Mouse (Mus musculus): ENCODE measurements around the gene Hip1. TPM values are rescaled to one million over a fixed set of nuclear protein-coding genes. Genes with fewer than 3 reads are reported as not detected.
A peak's percentile ranks its signal among the peaks of the same experiment; 100 is the strongest.
"Not testable (repeated sequence)": the region's sequence is repeated elsewhere in the genome, so short reads cannot be mapped to it uniquely, and the experiment has no call there.

Hip1 gene
- polyA plus RNA-seq, 1 experiment from 2014 or later, result 31.7 TPM

DNA sequence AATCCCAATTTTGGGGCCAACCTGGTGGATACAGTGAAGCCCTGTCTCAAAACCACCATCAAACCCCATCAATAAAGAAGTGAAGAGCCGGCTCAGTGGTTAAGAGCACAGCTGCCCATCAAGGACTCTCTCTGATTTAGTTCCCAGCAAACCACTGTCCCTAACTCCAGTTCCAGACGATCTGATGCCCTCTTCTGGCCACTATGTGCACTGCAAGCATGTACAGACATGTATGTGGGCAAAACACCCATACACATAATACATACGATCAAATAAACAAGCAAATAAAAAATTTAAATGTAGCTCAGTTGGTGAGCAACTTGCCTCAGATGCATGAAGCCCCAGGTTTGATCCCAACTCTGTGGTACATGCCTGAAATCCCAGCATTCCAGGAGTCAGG, 85.4 kb downstream of the Hip1 start:
- peaks cover 50% of the 10 kb centered on the region for H3K36me3 ChIP-seq (ENCODE audit: control insufficient read depth, insufficient read depth, low read length)
- WGBS, result 67% methylated on average over 3 of the region's 3 CpGs
- H3K27ac ChIP-seq (replicated peaks in 1 of 2; ENCODE audit: control insufficient read depth in 1 of 2, insufficient read depth in 1 of 2, low read depth in 2 of 2, low read length in 2 of 2), result no peak overlapping the region

DNA sequence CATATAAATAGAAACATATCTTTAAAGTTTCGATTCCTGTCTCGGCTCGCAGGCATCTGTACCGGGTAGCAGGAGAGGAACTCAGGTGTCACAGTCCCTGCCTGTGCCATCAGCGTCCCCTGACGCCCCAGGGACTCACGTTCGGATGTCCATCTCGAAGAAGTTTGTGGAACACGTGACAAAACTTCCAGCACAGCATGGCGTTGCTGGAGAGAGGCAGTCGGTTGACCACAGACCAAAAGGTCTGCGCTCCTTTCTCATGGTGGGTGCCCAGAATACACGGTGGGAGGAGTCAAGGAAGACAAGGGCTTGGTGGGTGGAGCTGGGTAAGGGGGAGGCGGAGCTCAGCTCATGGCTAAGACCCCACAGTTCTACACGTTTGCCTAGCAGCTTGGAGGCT, 87.0 kb downstream of the Hip1 start:
- no peak for ATAC-seq (ENCODE audit: insufficient number of reproducible peaks, insufficient read depth, low FRiP score, low read depth)
- Histone ChIP-seq H3K4me2 (ENCODE audit: low read length) (no peak overlapping the region), H3K27me3 (ENCODE audit: control insufficient read depth, insufficient read depth, low read length) (no peaks in the 10 kb centered on the region), H3K4me3 (ENCODE audit: control insufficient read depth in 1 of 2, insufficient read depth in 1 of 2, low read depth in 1 of 2, low read length in 2 of 2) (no peak overlapping the region), H3K9me3 (ENCODE audit: control insufficient read depth, low read length) (peaks cover 9% of the 10 kb centered on the region), H3K36me3 (ENCODE audit: control insufficient read depth, insufficient read depth, low read length) (peaks cover 64% of the 10 kb centered on the region), H3K27ac (replicated peaks in 1 of 2; ENCODE audit: control insufficient read depth in 1 of 2, insufficient read depth in 1 of 2, low read depth in 2 of 2, low read length in 2 of 2) (no peak overlapping the region), H3K4me1 (ENCODE audit: control insufficient read depth in 2 of 2, insufficient read depth in 2 of 2, low read length in 2 of 2) (peaks cover 0 to 4% of the 10 kb centered on the region in 2 experiments; a peak in 1 of 4 replicates), H3K9ac (ENCODE audit: low read length) (no peak overlapping the region)
- 87% methylated on average over 16 of the region's 16 CpGs for WGBS

More for the DNA sequence above, 85.4 kb downstream of the Hip1 start:
- Histone ChIP-seq H3K9ac (ENCODE audit: low read length) (no peak overlapping the region), H3K4me3 (ENCODE audit: control insufficient read depth in 1 of 2, insufficient read depth in 1 of 2, low read depth in 1 of 2, low read length in 2 of 2) (no peak overlapping the region), H3K4me2 (ENCODE audit: low read length) (no peak overlapping the region), H3K9me3 (ENCODE audit: control insufficient read depth, low read length) (peaks cover 4% of the 10 kb centered on the region), H3K4me1 (ENCODE audit: control insufficient read depth in 2 of 2, insufficient read depth in 2 of 2, low read length in 2 of 2) (peaks cover 0 to 4% of the 10 kb centered on the region in 2 experiments; a peak in 1 of 4 replicates), H3K27me3 (ENCODE audit: control insufficient read depth, insufficient read depth, low read length) (no peaks in the 10 kb centered on the region)
- no peak for ATAC-seq (ENCODE audit: insufficient number of reproducible peaks, insufficient read depth, low FRiP score, low read depth)

DNA sequence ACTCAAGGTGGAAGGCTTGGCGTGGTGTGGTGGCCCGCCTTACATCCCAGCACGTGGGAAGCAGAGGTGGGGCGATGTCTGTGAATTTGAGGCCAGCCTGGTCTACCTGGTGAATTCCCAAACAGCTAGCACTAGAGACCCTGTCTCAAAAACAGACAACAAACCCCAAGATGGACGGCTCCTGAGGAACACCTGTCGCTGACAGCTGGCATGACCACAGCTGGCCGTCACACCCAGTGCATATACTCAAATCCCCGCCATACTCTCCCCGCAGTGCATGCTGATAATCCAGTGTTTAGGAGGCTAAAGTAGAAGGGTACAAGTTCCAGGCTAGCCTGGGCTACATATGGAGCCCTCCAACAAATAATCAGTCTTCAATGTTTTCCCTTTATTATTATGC, 88.4 kb downstream of the Hip1 start:
- Histone ChIP-seq H3K9me3 (ENCODE audit: control insufficient read depth, low read length) (peaks cover 9% of the 10 kb centered on the region), H3K36me3 (ENCODE audit: control insufficient read depth, insufficient read depth, low read length) (peaks cover 71% of the 10 kb centered on the region), H3K4me2 (ENCODE audit: low read length) (no peak overlapping the region), H3K27ac (replicated peaks in 1 of 2; ENCODE audit: control insufficient read depth in 1 of 2, insufficient read depth in 1 of 2, low read depth in 2 of 2, low read length in 2 of 2) (no peak overlapping the region), H3K9ac (ENCODE audit: low read length) (no peak overlapping the region), H3K4me1 (ENCODE audit: control insufficient read depth in 2 of 2, insufficient read depth in 2 of 2, low read length in 2 of 2) (peaks cover 0 to 4% of the 10 kb centered on the region in 2 experiments; a peak in 1 of 4 replicates), H3K4me3 (ENCODE audit: control insufficient read depth in 1 of 2, insufficient read depth in 1 of 2, low read depth in 1 of 2, low read length in 2 of 2) (no peak overlapping the region), H3K27me3 (ENCODE audit: control insufficient read depth, insufficient read depth, low read length) (no peaks in the 10 kb centered on the region)
- no peak for ATAC-seq (ENCODE audit: insufficient number of reproducible peaks, insufficient read depth, low FRiP score, low read depth)
- 95% methylated on average over 9 of the region's 9 CpGs for WGBS

DNA sequence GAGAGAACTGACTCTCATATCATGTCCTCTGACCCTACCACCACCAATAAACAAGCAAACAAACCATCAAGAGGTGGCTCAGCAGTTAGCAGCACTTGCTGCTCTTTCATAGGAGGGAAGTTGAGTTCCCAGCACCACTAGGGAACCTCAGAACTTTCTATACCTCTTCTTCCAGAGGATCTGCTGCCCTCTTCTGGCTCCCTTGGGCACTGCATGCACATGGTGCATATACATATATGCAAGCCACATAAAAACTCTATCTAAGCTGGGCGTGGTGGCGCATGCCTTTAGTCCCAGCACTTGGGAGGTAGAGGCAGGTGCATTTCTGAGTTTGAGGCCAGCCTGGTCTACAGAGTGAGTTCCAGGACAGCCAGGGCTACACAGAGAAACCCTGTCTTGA, 90.7 kb downstream of the Hip1 start:
- WGBS, result 98% methylated on average over 2 of the region's 2 CpGs
- Histone ChIP-seq H3K27me3 (ENCODE audit: control insufficient read depth, insufficient read depth, low read length) (no peaks in the 10 kb centered on the region), H3K4me2 (ENCODE audit: low read length) (no peak overlapping the region), H3K9me3 (ENCODE audit: control insufficient read depth, low read length) (peaks cover 9% of the 10 kb centered on the region), H3K27ac (replicated peaks in 1 of 2; ENCODE audit: control insufficient read depth in 1 of 2, insufficient read depth in 1 of 2, low read depth in 2 of 2, low read length in 2 of 2) (no peak overlapping the region), H3K4me3 (ENCODE audit: control insufficient read depth in 1 of 2, insufficient read depth in 1 of 2, low read depth in 1 of 2, low read length in 2 of 2) (no peak overlapping the region), H3K9ac (ENCODE audit: low read length) (no peak overlapping the region), H3K36me3 (ENCODE audit: control insufficient read depth, insufficient read depth, low read length) (peaks cover 86% of the 10 kb centered on the region), H3K4me1 (ENCODE audit: control insufficient read depth in 2 of 2, insufficient read depth in 2 of 2, low read length in 2 of 2) (no peaks in the 10 kb centered on the region)
- ATAC-seq (ENCODE audit: insufficient number of reproducible peaks, insufficient read depth, low FRiP score, low read depth), result no peak

DNA sequence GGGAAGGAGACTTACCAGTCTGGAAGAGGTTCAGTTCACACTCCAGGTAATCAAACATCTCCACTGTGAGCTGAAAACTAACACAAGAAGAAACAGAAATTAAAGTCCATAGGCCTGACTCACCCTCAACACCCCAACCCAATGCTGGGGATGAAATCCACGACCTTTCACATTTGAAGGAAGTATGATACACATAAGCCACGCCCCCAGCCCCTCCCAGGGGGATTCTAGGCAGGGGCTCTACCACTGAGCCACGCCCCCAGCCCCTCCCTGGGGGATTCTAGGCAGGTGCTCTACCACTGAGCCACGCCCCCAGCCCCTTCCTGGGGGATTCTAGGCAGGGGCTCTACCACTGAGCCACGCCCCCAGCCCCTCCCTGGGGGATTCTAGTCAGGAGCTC, 93.4 kb downstream of the Hip1 start:
- H3K27ac ChIP-seq (replicated peaks in 1 of 2; ENCODE audit: control insufficient read depth in 1 of 2, insufficient read depth in 1 of 2, low read depth in 2 of 2, low read length in 2 of 2), result not testable (repeated sequence)

DNA sequence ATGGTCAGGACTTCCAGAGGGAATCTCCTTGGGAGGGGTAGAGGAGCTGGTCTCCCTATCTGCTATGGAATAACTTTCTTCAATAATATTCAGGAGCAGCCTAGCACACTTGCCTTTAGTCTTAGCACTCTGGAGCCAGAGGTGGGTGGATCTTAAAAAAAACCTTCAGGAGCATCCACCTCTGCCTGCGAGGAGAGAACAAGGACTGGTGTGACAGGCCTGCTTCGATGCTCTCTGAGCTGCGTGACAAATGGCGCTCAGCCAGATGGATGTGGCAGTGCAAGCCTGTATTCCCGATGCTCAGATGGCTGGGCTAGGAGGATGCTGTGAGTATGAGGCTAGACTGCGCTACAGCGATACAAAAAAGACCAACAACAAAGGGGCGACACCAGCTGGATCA, 93.8 kb downstream of the Hip1 start:
- Histone ChIP-seq H3K27me3 (ENCODE audit: control insufficient read depth, insufficient read depth, low read length) (no peaks in the 10 kb centered on the region), H3K4me2 (ENCODE audit: low read length) (no peak overlapping the region), H3K4me1 (ENCODE audit: control insufficient read depth in 2 of 2, insufficient read depth in 2 of 2, low read length in 2 of 2) (peaks cover 0 to 4% of the 10 kb centered on the region in 2 experiments; a peak in 3 of 4 replicates), H3K9ac (ENCODE audit: low read length) (no peak overlapping the region), H3K4me3 (ENCODE audit: control insufficient read depth in 1 of 2, insufficient read depth in 1 of 2, low read depth in 1 of 2, low read length in 2 of 2) (no peak overlapping the region), H3K36me3 (ENCODE audit: control insufficient read depth, insufficient read depth, low read length) (peaks cover 82% of the 10 kb centered on the region), H3K9me3 (ENCODE audit: control insufficient read depth, low read length) (peaks cover 9% of the 10 kb centered on the region), H3K27ac (replicated peaks in 1 of 2; ENCODE audit: control insufficient read depth in 1 of 2, insufficient read depth in 1 of 2, low read depth in 2 of 2, low read length in 2 of 2) (no peak overlapping the region)
- 94% methylated on average over 8 of the region's 8 CpGs for WGBS
- no peak for ATAC-seq (ENCODE audit: insufficient number of reproducible peaks, insufficient read depth, low FRiP score, low read depth)

More for the DNA sequence above, 93.4 kb downstream of the Hip1 start:
- H3K36me3 ChIP-seq (ENCODE audit: control insufficient read depth, insufficient read depth, low read length), result peaks cover 85% of the 10 kb centered on the region
- H3K4me3 ChIP-seq (ENCODE audit: control insufficient read depth in 1 of 2, insufficient read depth in 1 of 2, low read depth in 1 of 2, low read length in 2 of 2); H3K9ac ChIP-seq (ENCODE audit: low read length); H3K4me2 ChIP-seq (ENCODE audit: low read length); H3K27me3 ChIP-seq (ENCODE audit: control insufficient read depth, insufficient read depth, low read length); ATAC-seq (ENCODE audit: insufficient number of reproducible peaks, insufficient read depth, low FRiP score, low read depth); H3K9me3 ChIP-seq (ENCODE audit: control insufficient read depth, low read length); H3K4me1 ChIP-seq (ENCODE audit: control insufficient read depth in 2 of 2, insufficient read depth in 2 of 2, low read length in 2 of 2): not testable (repeated sequence)
- 90% methylated on average over 5 of the region's 5 CpGs for WGBS

DNA sequence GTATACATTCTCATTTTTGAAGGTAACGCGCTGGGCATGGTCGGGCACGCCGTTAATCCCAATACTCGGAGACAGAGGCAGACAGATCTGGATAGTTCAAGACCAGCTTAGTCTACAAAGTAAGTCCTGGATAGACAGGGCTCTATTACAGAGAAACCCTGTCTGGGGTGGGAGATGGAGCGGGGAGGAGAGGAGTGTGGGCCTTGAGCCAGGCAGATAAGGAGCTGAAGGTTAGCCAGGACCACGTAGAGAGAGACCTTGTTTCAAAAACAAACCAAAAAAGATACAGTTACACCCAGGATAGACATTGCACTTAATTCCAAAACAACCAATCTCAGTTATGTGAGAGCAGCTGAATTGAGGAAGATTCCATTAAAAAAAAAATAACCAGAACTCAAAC, 99.2 kb downstream of the Hip1 start:
- Histone ChIP-seq H3K27ac (replicated peaks in 1 of 2; ENCODE audit: control insufficient read depth in 1 of 2, insufficient read depth in 1 of 2, low read depth in 2 of 2, low read length in 2 of 2) (peak overlapping the region; percentile 22 to 55; a peak in 2 of 4 replicates), H3K27me3 (ENCODE audit: control insufficient read depth, insufficient read depth, low read length) (no peaks in the 10 kb centered on the region), H3K9ac (ENCODE audit: low read length) (no peak overlapping the region), H3K36me3 (ENCODE audit: control insufficient read depth, insufficient read depth, low read length) (peaks cover 68% of the 10 kb centered on the region), H3K4me3 (ENCODE audit: control insufficient read depth in 1 of 2, insufficient read depth in 1 of 2, low read depth in 1 of 2, low read length in 2 of 2) (no peak overlapping the region), H3K4me1 (ENCODE audit: control insufficient read depth in 2 of 2, insufficient read depth in 2 of 2, low read length in 2 of 2) (peaks cover 7 to 14% of the 10 kb centered on the region in 2 experiments), H3K4me2 (ENCODE audit: low read length) (no peak overlapping the region), H3K9me3 (ENCODE audit: control insufficient read depth, low read length) (no peaks in the 10 kb centered on the region)
- ATAC-seq (ENCODE audit: insufficient number of reproducible peaks, insufficient read depth, low FRiP score, low read depth), result no peak
- WGBS, result 70% methylated on average over 8 of the region's 8 CpGs

DNA sequence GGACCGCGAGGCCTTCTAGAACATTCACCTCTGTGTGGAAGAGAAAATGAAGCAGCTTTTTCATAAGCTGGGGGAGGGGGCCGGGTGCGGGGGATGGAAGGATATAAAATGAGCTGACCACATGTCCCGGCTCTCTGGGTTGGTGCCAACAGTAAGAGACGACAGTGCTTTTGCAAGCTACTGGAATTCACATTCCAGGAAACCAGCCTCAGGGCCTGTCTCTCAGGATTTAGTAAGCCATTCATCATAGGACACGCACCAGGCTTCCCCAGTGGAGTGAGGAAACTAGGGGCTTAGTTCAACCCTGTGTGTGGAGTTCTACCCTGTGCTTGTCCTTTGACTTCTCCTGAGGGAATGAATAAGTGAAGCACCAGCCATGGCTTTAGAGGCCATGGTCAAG, 102.5 kb downstream of the Hip1 start:
- Histone ChIP-seq H3K4me1 (ENCODE audit: control insufficient read depth in 2 of 2, insufficient read depth in 2 of 2, low read length in 2 of 2) (peaks cover 7 to 14% of the 10 kb centered on the region in 2 experiments), H3K4me2 (ENCODE audit: low read length) (no peak overlapping the region), H3K4me3 (ENCODE audit: control insufficient read depth in 1 of 2, insufficient read depth in 1 of 2, low read depth in 1 of 2, low read length in 2 of 2) (no peak overlapping the region), H3K27me3 (ENCODE audit: control insufficient read depth, insufficient read depth, low read length) (no peaks in the 10 kb centered on the region), H3K9ac (ENCODE audit: low read length) (no peak overlapping the region), H3K27ac (replicated peaks in 1 of 2; ENCODE audit: control insufficient read depth in 1 of 2, insufficient read depth in 1 of 2, low read depth in 2 of 2, low read length in 2 of 2) (peak overlapping the region; percentile 63 to 71), H3K36me3 (ENCODE audit: control insufficient read depth, insufficient read depth, low read length) (peaks cover 61% of the 10 kb centered on the region), H3K9me3 (ENCODE audit: control insufficient read depth, low read length) (no peaks in the 10 kb centered on the region)
- ATAC-seq (ENCODE audit: insufficient number of reproducible peaks, insufficient read depth, low FRiP score, low read depth), result 0 out of 2 replicates have a peak, but pooled peaks have one; percentile 36
- 57% methylated on average over 7 of the region's 7 CpGs for WGBS
